Mouse (Mus musculus): Measurements from ENCODE around the gene Gm37240. TPM values are rescaled to one million over a fixed set of nuclear protein-coding genes. Genes with fewer than 3 reads are reported as not detected.

Gm37240 gene
- polyA plus RNA-seq, 1 experiment from 2014 or later = not detected

DNA sequence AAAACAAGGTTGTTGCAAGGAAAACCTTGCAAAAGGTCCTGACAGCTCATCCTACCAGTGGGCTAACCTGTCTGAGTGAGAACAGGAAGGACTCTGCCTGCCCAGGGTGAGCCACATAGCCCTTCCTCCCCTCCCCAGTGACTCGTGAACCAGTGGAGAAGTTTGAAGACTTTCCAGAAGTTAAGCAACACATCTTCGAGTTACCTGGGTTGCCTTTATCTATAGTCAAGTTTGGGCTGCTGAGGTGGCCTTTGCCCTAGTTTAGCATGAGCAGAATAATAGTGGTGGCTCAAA lies 252.2 kb downstream of the Gm37240 start:
- Histone ChIP-seq H3K27ac (replicated peaks) (no peak overlapping the region), H3K4me1 (replicated peaks) (no peaks in the 10 kb centered on the region), H3K9ac (no peak overlapping the region), H3K4me2 (no peak overlapping the region), H3K27me3 (no peaks in the 10 kb centered on the region), H3K36me3 (no peaks in the 10 kb centered on the region), H3K4me3 (no peak overlapping the region), H3K9me3 (no peaks in the 10 kb centered on the region)
- 72% methylated on average over 2 of the region's 2 CpGs for WGBS
- ATAC-seq (ENCODE audit: low read depth) = no peak

DNA sequence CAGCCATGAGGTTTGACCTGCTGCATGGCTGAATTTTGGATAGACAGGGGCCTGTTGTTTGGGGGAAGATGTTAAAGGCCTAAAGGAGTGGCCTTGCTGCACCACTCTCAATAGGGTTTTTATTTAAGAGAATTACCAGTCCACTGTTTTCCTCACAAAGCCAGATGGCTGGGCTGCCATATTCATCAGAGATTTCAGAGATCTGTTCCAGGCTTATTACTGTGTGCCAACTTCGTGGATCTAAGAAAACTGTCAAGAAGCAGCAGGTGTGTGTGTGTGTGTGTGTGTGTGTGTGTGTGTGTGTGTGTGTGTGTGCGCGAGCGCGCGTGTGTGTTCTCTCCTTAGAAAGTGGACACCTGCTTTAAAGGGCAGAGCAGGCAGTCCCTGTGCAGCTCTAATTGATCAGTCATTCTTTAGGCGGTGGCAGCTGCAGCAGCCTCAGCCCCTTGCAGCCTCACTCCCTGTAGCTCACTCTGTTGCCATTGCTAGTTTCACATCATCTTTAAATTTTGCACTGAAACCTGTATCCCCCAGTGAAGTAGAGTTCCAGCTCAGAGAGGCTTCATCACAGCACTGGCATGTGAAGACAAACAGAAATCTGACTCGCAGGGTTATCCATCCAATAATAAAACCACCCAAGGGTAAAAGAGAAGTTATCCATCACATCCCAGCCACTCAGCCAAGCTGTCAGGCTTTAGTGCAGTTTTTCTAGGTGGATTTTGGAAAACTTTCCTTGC lies 252.8 kb downstream of the Gm37240 start:
- no peak overlapping the region for H3K4me2 ChIP-seq
- WGBS = 70% methylated on average over 8 of the region's 8 CpGs
- H3K27me3 ChIP-seq = no peaks in the 10 kb centered on the region
- H3K9me3 ChIP-seq = no peaks in the 10 kb centered on the region
- H3K4me1 ChIP-seq (replicated peaks) = no peaks in the 10 kb centered on the region
- no peak overlapping the region for H3K27ac ChIP-seq (replicated peaks)
- no peaks in the 10 kb centered on the region for H3K36me3 ChIP-seq
- H3K4me3 ChIP-seq = no peak overlapping the region
- H3K9ac ChIP-seq = no peak overlapping the region
- no peak for ATAC-seq (ENCODE audit: low read depth)

GRCm38 (mm10) chr3:85633733-85634132 lies 253.6 kb downstream of the Gm37240 start:
- Histone ChIP-seq H3K36me3 (no peaks in the 10 kb centered on the region), H3K9me3 (no peaks in the 10 kb centered on the region), H3K4me2 (no peak overlapping the region), H3K4me3 (no peak overlapping the region), H3K9ac (no peak overlapping the region), H3K4me1 (replicated peaks) (no peaks in the 10 kb centered on the region), H3K27ac (replicated peaks) (no peak overlapping the region), H3K27me3 (no peaks in the 10 kb centered on the region)
- 94% methylated on average over 2 of the region's 2 CpGs for WGBS
- no peak for ATAC-seq (ENCODE audit: low read depth)

DNA sequence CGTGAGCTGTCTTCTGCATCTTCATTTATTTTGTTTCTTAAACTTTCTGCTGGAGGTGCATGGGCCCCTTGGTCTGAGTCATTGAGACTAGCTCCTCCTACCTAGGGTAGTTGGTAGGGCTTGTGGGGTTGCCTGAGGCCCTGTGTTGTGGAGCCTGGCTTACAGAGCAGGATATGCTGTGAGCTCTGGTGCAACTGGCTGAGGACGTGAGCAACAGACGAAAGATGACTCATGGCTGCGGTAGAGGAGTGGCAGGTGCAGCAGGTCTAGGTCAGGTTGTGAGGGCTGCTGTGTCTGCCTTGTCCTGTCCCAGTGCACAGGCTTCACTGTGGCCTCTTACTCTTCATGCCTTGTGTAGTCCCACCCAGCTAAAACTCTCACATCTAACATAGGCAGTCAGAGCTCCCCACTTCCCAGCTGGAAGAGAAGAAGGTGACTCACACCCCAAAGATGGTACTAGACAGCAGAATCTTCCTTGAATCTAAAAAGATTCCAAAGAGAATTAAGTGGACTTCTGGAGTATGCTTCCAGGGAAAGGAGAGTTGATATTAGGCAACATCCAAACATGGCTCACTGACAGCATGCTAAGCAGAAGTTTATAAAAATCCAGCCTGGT lies 257.3 kb downstream of the Gm37240 start:
- Histone ChIP-seq H3K27me3 (no peaks in the 10 kb centered on the region), H3K9ac (no peak overlapping the region), H3K27ac (replicated peaks) (no peak overlapping the region), H3K36me3 (no peaks in the 10 kb centered on the region), H3K4me2 (no peak overlapping the region), H3K4me1 (replicated peaks) (no peaks in the 10 kb centered on the region), H3K4me3 (no peak overlapping the region), H3K9me3 (no peaks in the 10 kb centered on the region)
- no peak for ATAC-seq (ENCODE audit: low read depth)
- WGBS = 98% methylated on average over 4 of the region's 4 CpGs

GRCm38 (mm10) chr3:85619751-85620150 lies 267.6 kb downstream of the Gm37240 start:
- Histone ChIP-seq H3K4me3 (no peak overlapping the region), H3K4me2 (no peak overlapping the region), H3K36me3 (peaks cover 29% of the 10 kb centered on the region), H3K27ac (replicated peaks) (no peak overlapping the region), H3K9me3 (no peaks in the 10 kb centered on the region), H3K27me3 (no peaks in the 10 kb centered on the region), H3K4me1 (replicated peaks) (no peaks in the 10 kb centered on the region), H3K9ac (no peak overlapping the region)
- no peak for ATAC-seq (ENCODE audit: low read depth)
- 100% methylated on average over 1 of the region's 1 CpGs for WGBS

DNA sequence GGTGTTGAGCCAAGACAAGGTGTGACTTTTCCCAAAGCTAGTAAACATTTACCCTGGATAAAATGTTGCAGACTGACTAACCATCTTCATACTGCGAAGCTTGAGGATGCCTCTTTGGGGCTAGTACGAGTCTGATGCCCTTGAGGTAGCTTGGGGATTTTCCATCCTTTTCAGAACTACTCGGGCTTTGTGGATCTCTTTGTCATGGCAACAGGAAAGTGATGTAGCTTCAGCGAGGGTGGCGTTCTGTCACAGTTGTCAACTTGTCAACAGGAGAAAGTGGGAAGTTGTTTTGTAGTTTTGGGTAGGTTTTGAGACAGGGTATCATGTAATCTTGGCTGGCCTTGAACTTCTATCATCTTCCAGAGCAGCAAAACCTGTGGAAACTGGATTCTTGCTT lies 268.0 kb downstream of the Gm37240 start:
- no peak for ATAC-seq (ENCODE audit: low read depth)
- H3K4me1 ChIP-seq (replicated peaks) = no peaks in the 10 kb centered on the region
- no peak overlapping the region for H3K4me3 ChIP-seq
- no peaks in the 10 kb centered on the region for H3K9me3 ChIP-seq
- H3K27me3 ChIP-seq = no peaks in the 10 kb centered on the region
- no peak overlapping the region for H3K27ac ChIP-seq (replicated peaks)
- H3K36me3 ChIP-seq = peaks cover 29% of the 10 kb centered on the region
- H3K4me2 ChIP-seq = no peak overlapping the region
- WGBS = 90% methylated on average over 5 of the region's 5 CpGs
- no peak overlapping the region for H3K9ac ChIP-seq

- 85% methylated on average over 6 of the region's 6 CpGs for WGBS
- Histone ChIP-seq H3K4me3 (no peak overlapping the region), H3K27me3 (no peaks in the 10 kb centered on the region), H3K9me3 (no peaks in the 10 kb centered on the region), H3K9ac (no peak overlapping the region), H3K27ac (replicated peaks) (no peak overlapping the region), H3K36me3 (peaks cover 29% of the 10 kb centered on the region), H3K4me1 (replicated peaks) (no peaks in the 10 kb centered on the region), H3K4me2 (no peak overlapping the region)
- no peak for ATAC-seq (ENCODE audit: low read depth)
These were observed 268.4 kb downstream of the Gm37240 start for GRCm38 (mm10) chr3:85618885-85619284.

GRCm38 (mm10) chr3:85616389-85616788 lies 270.9 kb downstream of the Gm37240 start:
- no peak for ATAC-seq (ENCODE audit: low read depth)
- H3K4me2 ChIP-seq = no peak overlapping the region
- WGBS = 98% methylated on average over 1 of the region's 1 CpGs
- H3K9ac ChIP-seq = no peak overlapping the region
- no peak overlapping the region for H3K27ac ChIP-seq (replicated peaks)
- no peak overlapping the region for H3K4me3 ChIP-seq
- H3K27me3 ChIP-seq = no peaks in the 10 kb centered on the region
- H3K9me3 ChIP-seq = no peaks in the 10 kb centered on the region
- H3K36me3 ChIP-seq = peaks cover 24% of the 10 kb centered on the region
- H3K4me1 ChIP-seq (replicated peaks) = no peaks in the 10 kb centered on the region

DNA sequence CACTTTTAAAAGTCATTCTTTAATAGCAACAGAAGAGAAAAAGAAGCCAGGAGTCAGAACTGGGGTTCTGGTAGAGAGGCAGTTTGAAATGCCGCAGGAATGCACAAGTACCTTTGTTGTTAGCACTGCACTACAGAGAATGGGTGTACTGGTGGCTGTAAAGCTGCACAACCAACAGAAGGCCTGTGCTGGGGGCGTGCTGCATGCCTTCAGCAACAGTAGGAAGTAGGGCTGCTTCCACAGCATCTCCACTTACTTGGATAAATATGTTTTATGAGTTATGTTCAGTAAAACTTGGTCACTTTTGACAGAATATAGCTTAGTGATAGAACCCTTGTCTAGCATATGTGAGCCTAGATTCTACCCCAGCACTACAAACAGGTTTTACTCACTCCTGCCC lies 279.6 kb downstream of the Gm37240 start:
- Histone ChIP-seq H3K4me2 (no peak overlapping the region), H3K27me3 (no peaks in the 10 kb centered on the region), H3K9me3 (no peaks in the 10 kb centered on the region), H3K4me3 (no peak overlapping the region), H3K4me1 (replicated peaks) (peaks cover 13% of the 10 kb centered on the region), H3K36me3 (no peaks in the 10 kb centered on the region), H3K9ac (no peak overlapping the region), H3K27ac (replicated peaks) (no peak overlapping the region)
- no peak for ATAC-seq (ENCODE audit: low read depth)
- 85% methylated on average over 2 of the region's 2 CpGs for WGBS

GRCm38 (mm10) chr3:85606912-85607311 lies 280.4 kb downstream of the Gm37240 start:
- Histone ChIP-seq H3K4me2 (no peak overlapping the region), H3K27me3 (no peaks in the 10 kb centered on the region), H3K4me1 (replicated peaks) (peaks cover 21% of the 10 kb centered on the region), H3K9me3 (no peaks in the 10 kb centered on the region), H3K9ac (no peak overlapping the region), H3K4me3 (no peak overlapping the region), H3K36me3 (no peaks in the 10 kb centered on the region), H3K27ac (replicated peaks) (no peak overlapping the region)
- WGBS = 93% methylated on average over 3 of the region's 3 CpGs
- ATAC-seq (ENCODE audit: low read depth) = no peak

DNA sequence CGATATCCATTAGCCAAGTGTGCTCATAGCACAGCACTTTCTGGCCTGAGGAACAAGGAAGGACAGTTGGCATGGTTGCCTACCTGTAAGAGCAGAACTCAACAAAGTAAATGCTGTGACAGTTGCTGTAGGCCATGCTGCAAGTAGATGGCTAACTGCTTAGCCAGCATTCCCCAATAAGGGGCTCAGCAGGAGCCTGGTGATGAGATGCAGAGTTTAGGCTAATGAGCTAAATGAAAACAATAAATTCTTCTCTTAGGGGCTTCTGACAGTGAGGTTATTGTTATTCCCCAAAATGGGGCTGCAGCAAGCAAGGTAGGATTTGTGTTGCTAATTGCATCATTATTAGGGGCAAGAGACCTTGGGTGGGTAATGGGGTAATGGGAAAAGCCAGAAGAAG lies 283.5 kb downstream of the Gm37240 start:
- peaks cover 42% of the 10 kb centered on the region for H3K4me1 ChIP-seq (replicated peaks)
- H3K4me3 ChIP-seq = no peak overlapping the region
- no peak overlapping the region for H3K4me2 ChIP-seq
- peak; percentile 66; the same call in 1 of the 2 replicates for ATAC-seq (ENCODE audit: low read depth)
- 76% methylated on average over 1 of the region's 1 CpGs for WGBS
- no peaks in the 10 kb centered on the region for H3K36me3 ChIP-seq
- H3K9me3 ChIP-seq = no peaks in the 10 kb centered on the region
- no peak overlapping the region for H3K27ac ChIP-seq (replicated peaks)
- no peaks in the 10 kb centered on the region for H3K27me3 ChIP-seq
- no peak overlapping the region for H3K9ac ChIP-seq

DNA sequence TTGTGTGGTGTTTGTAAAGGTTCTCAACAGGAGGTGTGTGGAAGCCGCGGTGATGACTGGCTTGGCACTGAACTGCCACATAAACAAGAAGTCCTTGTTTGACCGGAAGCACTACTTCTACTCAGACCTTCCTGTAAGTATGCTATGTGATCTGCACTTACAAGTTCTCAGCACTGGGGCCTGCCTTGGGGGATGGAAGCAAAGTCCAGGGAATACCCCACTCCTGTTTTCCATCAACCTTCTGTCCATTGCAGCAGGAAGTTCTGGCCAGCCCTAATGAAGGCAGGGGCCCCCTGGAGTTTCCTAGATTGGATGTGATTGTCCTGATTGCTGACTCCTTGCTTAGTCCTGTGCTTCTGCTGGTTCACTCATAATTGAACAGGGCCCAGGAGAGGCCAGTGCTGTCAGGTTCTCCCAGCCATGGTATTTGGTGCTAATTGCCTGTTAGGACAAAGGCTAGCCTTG lies 285.4 kb downstream of the Gm37240 start:
- peak; percentile 36; the same call in 1 of the 2 replicates for ATAC-seq (ENCODE audit: low read depth)
- Histone ChIP-seq H3K36me3 (no peaks in the 10 kb centered on the region), H3K27me3 (no peaks in the 10 kb centered on the region), H3K4me2 (no peak overlapping the region), H3K4me3 (no peak overlapping the region), H3K4me1 (replicated peaks) (peaks cover 42% of the 10 kb centered on the region), H3K27ac (replicated peaks) (peak overlapping the region; percentile 42; the same call in 1 of the 2 replicates), H3K9ac (no peak overlapping the region), H3K9me3 (no peaks in the 10 kb centered on the region)
- WGBS = 58% methylated on average over 3 of the region's 3 CpGs

- no peak overlapping the region for H3K4me2 ChIP-seq
- no peaks in the 10 kb centered on the region for H3K9me3 ChIP-seq
- 67% methylated on average over 3 of the region's 3 CpGs for WGBS
- no peak overlapping the region for H3K4me3 ChIP-seq
- no peaks in the 10 kb centered on the region for H3K36me3 ChIP-seq
- no peak overlapping the region; the same call in 1 of the 2 replicates for H3K27ac ChIP-seq (replicated peaks)
- H3K9ac ChIP-seq = no peak overlapping the region
- peaks cover 42% of the 10 kb centered on the region for H3K4me1 ChIP-seq (replicated peaks)
- no peaks in the 10 kb centered on the region for H3K27me3 ChIP-seq
- no peak for ATAC-seq (ENCODE audit: low read depth)
These were observed 287.8 kb downstream of the Gm37240 start for GRCm38 (mm10) chr3:85599526-85599925.

All from neural tube, embryonic 13.5 days (tissue).